Mouse (Mus musculus) layer of hippocampus, postnatal 10 days (tissue): ENCODE measurements around the gene Icam4. TPM values are rescaled to one million over a fixed set of nuclear protein-coding genes. Genes with fewer than 3 reads are reported as not detected.

Source experiments
- microRNA-seq, 2 experiments: library from miRNA; unstranded; fragments of <30 nt; microRNA quantifications; one replicate each; pipeline ENCODE4 v1.2.0; 2021
- total RNA-seq, 2 experiments: library from RNA; stranded (reverse); gene quantifications; 2 replicates each; pipeline ENCODE4 v1.2.3; 2021

The Icam4 gene
- total RNA-seq, 2 experiments from 2014 or later = 0.56 TPM; not detected in 1

Small RNAs within 50 kb of the gene (microRNA-seq; reads per million reads assigned to microRNA genes)
- 0 reads per million in 2 experiments for gene Mir1900
- 0.67 to 0.98 reads per million in 2 experiments for gene Mir7082

Other genes starting within 250 kb of the Icam4 start
- 1 to 10 TPM; 1.8 to 2.3 TPM for gene Col5a3, start 214.3 kb upstream of the Icam4 start, total RNA-seq
- not detected for gene Rdh8, start 210.9 kb upstream of the Icam4 start, total RNA-seq
- gene A230050P20Rik, start 160.7 kb upstream of the Icam4 start, total RNA-seq = 10 to 100 TPM; 48.2 to 55.5 TPM
- 10 to 100 TPM; 10.4 to 12.8 TPM for gene Angptl6, start 149.6 kb upstream of the Icam4 start, total RNA-seq
- gene Ppan, start 141.2 kb upstream of the Icam4 start, total RNA-seq = 10 to 100 TPM; 28.9 to 35.8 TPM
- 100 to 1,000 TPM; 137 to 144 TPM for gene Eif3g, start 130.8 kb upstream of the Icam4 start, total RNA-seq
- gene Dnmt1, start 69.5 kb upstream of the Icam4 start, total RNA-seq = 10 to 100 TPM; 47.4 to 52.1 TPM
- gene S1pr2, start 52.6 kb upstream of the Icam4 start, total RNA-seq = 1 to 10 TPM; 3.1 to 4.1 TPM
- gene Mrpl4, start 26.6 kb upstream of the Icam4 start, total RNA-seq = 10 to 100 TPM; 47.2 to 54.4 TPM
- gene Icam1, start 13.4 kb upstream of the Icam4 start, total RNA-seq = 1 to 10 TPM; 3.0 to 3.9 TPM
- gene Icam5, start 2.7 kb downstream of the Icam4 start, total RNA-seq = 100 to 1,000 TPM; 256 to 261 TPM
- 1 to 10 TPM; 1.7 to 2.4 TPM for gene Zglp1, start 37.7 kb downstream of the Icam4 start, total RNA-seq
- gene Gm49373, start 43.7 kb downstream of the Icam4 start, total RNA-seq = 1 to 10 TPM; 1.4 to 1.5 TPM
- 10 to 100 TPM; 53.7 to 55.2 TPM for gene Fdx1l, start 44.2 kb downstream of the Icam4 start, total RNA-seq
- gene Gm38431, start 62.6 kb downstream of the Icam4 start, total RNA-seq = 1 to 10 TPM; 2.4 to 3.4 TPM
- gene Raver1, start 62.6 kb downstream of the Icam4 start, total RNA-seq = 10 to 100 TPM; 36.1 to 37.6 TPM
- gene Tyk2, start 101.9 kb downstream of the Icam4 start, total RNA-seq = 10 to 100 TPM; 12.7 to 14.0 TPM
- gene Cdc37, start 120.6 kb downstream of the Icam4 start, total RNA-seq = 100 to 1,000 TPM; 136 to 139 TPM
- 10 to 100 TPM; 58.9 to 59.5 TPM for gene Pde4a, start 136.3 kb downstream of the Icam4 start, total RNA-seq
- 10 to 100 TPM; 51.7 to 56.5 TPM for gene Keap1, start 210.0 kb downstream of the Icam4 start, total RNA-seq
- gene S1pr5, start 219.1 kb downstream of the Icam4 start, total RNA-seq = 1 to 10 TPM; 2.4 to 3.0 TPM
- 10 to 100 TPM; 28.8 to 29.4 TPM for gene Atg4d, start 235.9 kb downstream of the Icam4 start, total RNA-seq